Mouse (Mus musculus) embryonic facial prominence, embryonic 12.5 days (tissue): ENCODE data around the gene Gab1. TPM values are rescaled to one million over a fixed set of nuclear protein-coding genes. Genes with fewer than 3 reads are reported as not detected.

ENCODE experiments used
- polyA plus RNA-seq: library from polyadenylated mRNA; unstranded; fragments of >200 nt; fragmentation: Nextera tagmentation; extraction: Ambion mirVana; gene quantifications from 2 replicates; pipeline ENCODE4 v1.2.1, GENCODE M21; 2016

Gab1 gene
- polyA plus RNA-seq, 1 experiment from 2014 or later: 26.9 TPM

Other genes with a start within 250 kb of the Gab1 start
- gene Smarca5, start 141.0 kb downstream of the Gab1 start, polyA plus RNA-seq: 122 and 130 TPM in 2 replicates
- 27.2 and 28.0 TPM in 2 replicates for gene Usp38, start 134.4 kb upstream of the Gab1 start, polyA plus RNA-seq